Mouse (Mus musculus): ENCODE results near the gene Cyp46a1.

Cyp46a1 gene

GRCm38 (mm10) chr12:108333895-108334445 lies at the start of gene Cyp46a1:
TSS of gene Cyp46a1 (plus strand) at chr12:108334381.
- DNase-seq, result peak; percentile 100

GRCm38 (mm10) chr12:108284455-108285224 lies 49.5 kb upstream of the Cyp46a1 start:
- no peak for DNase-seq

GRCm38 (mm10) chr12:108285225-108286011 lies 48.8 kb upstream of the Cyp46a1 start:
- DNase-seq, result no peak

- DNase-seq, result no peak
Observed at GRCm38 (mm10) chr12:108286381-108286780, 47.8 kb upstream of the Cyp46a1 start.

GRCm38 (mm10) chr12:108287011-108287410 lies 47.2 kb upstream of the Cyp46a1 start:
- peak; percentile 69 for DNase-seq

GRCm38 (mm10) chr12:108288127-108288880 lies 45.9 kb upstream of the Cyp46a1 start:
- no peak for DNase-seq

- no peak for DNase-seq
Observed at GRCm38 (mm10) chr12:108292419-108292818, 41.8 kb upstream of the Cyp46a1 start.

- peak; percentile 90 for DNase-seq
Observed at GRCm38 (mm10) chr12:108292957-108293356, 41.2 kb upstream of the Cyp46a1 start.

- DNase-seq, result no peak
Observed at GRCm38 (mm10) chr12:108294620-108295019, 39.6 kb upstream of the Cyp46a1 start.

GRCm38 (mm10) chr12:108297033-108297432 lies 37.1 kb upstream of the Cyp46a1 start:
- DNase-seq, result no peak

- DNase-seq, result no peak
Observed at GRCm38 (mm10) chr12:108301006-108301405, 33.2 kb upstream of the Cyp46a1 start.

GRCm38 (mm10) chr12:108303778-108304365 lies 30.3 kb upstream of the Cyp46a1 start:
- no peak for DNase-seq

- no peak for DNase-seq
Observed at GRCm38 (mm10) chr12:108305172-108305571, 29.0 kb upstream of the Cyp46a1 start.

- no peak for DNase-seq
Observed at GRCm38 (mm10) chr12:108305812-108306794, 28.1 kb upstream of the Cyp46a1 start, which contains the start of gene Hhipl1. TSS of gene Hhipl1 (plus strand) at chr12:108306270.

- no peak for DNase-seq
Observed at GRCm38 (mm10) chr12:108307553-108307952, 26.6 kb upstream of the Cyp46a1 start.

- DNase-seq, result no peak
Observed at GRCm38 (mm10) chr12:108308363-108308856, 25.8 kb upstream of the Cyp46a1 start.

- DNase-seq, result no peak
Observed at GRCm38 (mm10) chr12:108309116-108309794, 24.9 kb upstream of the Cyp46a1 start.

GRCm38 (mm10) chr12:108310041-108310440 lies 24.1 kb upstream of the Cyp46a1 start:
- DNase-seq, result no peak

- no peak for DNase-seq
Observed at GRCm38 (mm10) chr12:108310456-108311027, 23.6 kb upstream of the Cyp46a1 start.

- no peak for DNase-seq
Observed at GRCm38 (mm10) chr12:108311741-108312290, 22.4 kb upstream of the Cyp46a1 start.
